Mouse (Mus musculus): ENCODE results near the gene Vamp3. TPM values are rescaled to one million over a fixed set of nuclear protein-coding genes. Genes with fewer than 3 reads are reported as not detected.

The Vamp3 gene
- polyA plus RNA-seq, 1 experiment: 90.2 TPM

GRCm38 (mm10) chr4:151088819-151089218 lies 31.1 kb upstream of the Vamp3 start:
- H3K27ac ChIP-seq (ENCODE audit: insufficient read depth, low read length): no peak overlapping the region
- H3K4me3 ChIP-seq (ENCODE audit: insufficient read depth, low read length): no peak overlapping the region
- H3K4me1 ChIP-seq (ENCODE audit: control insufficient read depth, insufficient read depth, low read length): no peaks in the 10 kb centered on the region

GRCm38 (mm10) chr4:151087358-151087757 lies 29.6 kb upstream of the Vamp3 start:
- Histone ChIP-seq H3K4me1 (ENCODE audit: control insufficient read depth, insufficient read depth, low read length) (no peaks in the 10 kb centered on the region), H3K27ac (ENCODE audit: insufficient read depth, low read length) (no peak overlapping the region), H3K4me3 (ENCODE audit: insufficient read depth, low read length) (no peak overlapping the region)
- TF ChIP-seq CTCF (IDR thresholded peaks at IDR 0.05; ENCODE audit: borderline replicate concordance, insufficient read depth, low read length): no peak
- no peak for TF ChIP-seq POLR2A (IDR thresholded peaks at IDR 0.05; ENCODE audit: low read depth, low read length)

More at GRCm38 (mm10) chr4:151088819-151089218, 31.1 kb upstream of the Vamp3 start:
- TF ChIP-seq POLR2A (IDR thresholded peaks at IDR 0.05; ENCODE audit: low read depth, low read length): no peak

DNA sequence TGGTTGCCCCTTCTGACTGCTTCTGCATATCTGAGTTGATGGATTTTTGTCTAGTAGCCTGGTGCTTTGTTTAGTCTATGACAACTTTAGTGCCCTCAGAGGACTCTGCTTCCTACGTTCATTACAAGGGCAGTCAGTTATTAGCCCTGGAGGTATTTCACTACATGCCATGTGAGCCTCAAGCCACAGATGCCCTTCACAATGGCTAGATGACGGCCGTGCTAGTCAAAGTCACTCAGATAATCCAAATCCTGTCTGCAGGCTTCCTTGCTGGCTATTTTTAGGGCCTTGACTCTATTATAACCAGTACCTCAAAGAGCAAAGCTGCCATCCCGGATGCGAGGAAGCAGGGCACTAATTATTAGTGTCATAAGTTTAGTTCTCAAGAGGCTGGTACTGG lies 25.3 kb upstream of the Vamp3 start:
- Histone ChIP-seq H3K27ac (ENCODE audit: insufficient read depth, low read length) (no peak overlapping the region), H3K4me1 (ENCODE audit: control insufficient read depth, insufficient read depth, low read length) (no peaks in the 10 kb centered on the region), H3K4me3 (ENCODE audit: insufficient read depth, low read length) (no peak overlapping the region)
- no peak for TF ChIP-seq CTCF (IDR thresholded peaks at IDR 0.05; ENCODE audit: borderline replicate concordance, insufficient read depth, low read length)
- TF ChIP-seq POLR2A (IDR thresholded peaks at IDR 0.05; ENCODE audit: low read depth, low read length): no peak

DNA sequence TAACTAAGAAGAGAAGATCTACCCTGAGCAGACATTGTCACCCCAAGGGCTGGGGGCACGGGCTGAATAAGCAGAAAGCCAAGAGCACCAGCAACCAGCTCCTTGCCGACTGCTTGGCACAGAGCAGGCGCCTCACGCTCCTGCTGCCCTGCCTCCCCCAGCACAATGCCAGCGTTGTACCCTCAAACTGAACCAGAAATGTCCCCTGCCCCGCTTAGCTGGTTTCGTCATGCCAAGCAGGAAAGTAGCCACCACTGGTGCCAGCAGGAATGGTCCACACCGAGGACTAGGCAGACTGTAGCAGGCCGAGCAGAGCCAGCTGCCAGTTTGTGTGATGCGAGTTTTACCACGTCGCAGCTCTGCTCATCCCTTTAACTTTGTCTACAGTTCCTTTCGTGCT lies 24.2 kb upstream of the Vamp3 start:
- no peak overlapping the region for H3K27ac ChIP-seq (ENCODE audit: insufficient read depth, low read length)
- no peaks in the 10 kb centered on the region for H3K4me1 ChIP-seq (ENCODE audit: control insufficient read depth, insufficient read depth, low read length)
- TF ChIP-seq CTCF (IDR thresholded peaks at IDR 0.05; ENCODE audit: borderline replicate concordance, insufficient read depth, low read length): no peak
- no peak for TF ChIP-seq POLR2A (IDR thresholded peaks at IDR 0.05; ENCODE audit: low read depth, low read length)
- no peak overlapping the region for H3K4me3 ChIP-seq (ENCODE audit: insufficient read depth, low read length)

GRCm38 (mm10) chr4:151081355-151081754 lies 23.6 kb upstream of the Vamp3 start:
- TF ChIP-seq CTCF (IDR thresholded peaks at IDR 0.05; ENCODE audit: borderline replicate concordance, insufficient read depth, low read length) (no peak), POLR2A (IDR thresholded peaks at IDR 0.05; ENCODE audit: low read depth, low read length) (no peak)
- H3K4me1 ChIP-seq (ENCODE audit: control insufficient read depth, insufficient read depth, low read length): no peaks in the 10 kb centered on the region
- H3K4me3 ChIP-seq (ENCODE audit: insufficient read depth, low read length): no peak overlapping the region
- H3K27ac ChIP-seq (ENCODE audit: insufficient read depth, low read length): no peak overlapping the region

- Histone ChIP-seq H3K4me3 (ENCODE audit: insufficient read depth, low read length) (no peak overlapping the region), H3K4me1 (ENCODE audit: control insufficient read depth, insufficient read depth, low read length) (no peaks in the 10 kb centered on the region), H3K27ac (ENCODE audit: insufficient read depth, low read length) (no peak overlapping the region)
- TF ChIP-seq POLR2A (IDR thresholded peaks at IDR 0.05; ENCODE audit: low read depth, low read length) (no peak), CTCF (IDR thresholded peaks at IDR 0.05; ENCODE audit: borderline replicate concordance, insufficient read depth, low read length) (no peak)
These were observed 17.1 kb upstream of the Vamp3 start for GRCm38 (mm10) chr4:151074817-151075216.

GRCm38 (mm10) chr4:151073108-151073744 lies 15.5 kb upstream of the Vamp3 start:
- no peak overlapping the region for H3K4me3 ChIP-seq (ENCODE audit: insufficient read depth, low read length)
- H3K4me1 ChIP-seq (ENCODE audit: control insufficient read depth, insufficient read depth, low read length): no peaks in the 10 kb centered on the region
- TF ChIP-seq CTCF (IDR thresholded peaks at IDR 0.05; ENCODE audit: borderline replicate concordance, insufficient read depth, low read length) (0 out of 2 replicates have a peak, but pooled peaks have one; percentile 1), POLR2A (IDR thresholded peaks at IDR 0.05; ENCODE audit: low read depth, low read length) (no peak)
- no peak overlapping the region for H3K27ac ChIP-seq (ENCODE audit: insufficient read depth, low read length)

- Histone ChIP-seq H3K27ac (ENCODE audit: insufficient read depth, low read length) (no peak overlapping the region), H3K4me3 (ENCODE audit: insufficient read depth, low read length) (no peak overlapping the region), H3K4me1 (ENCODE audit: control insufficient read depth, insufficient read depth, low read length) (no peaks in the 10 kb centered on the region)
- TF ChIP-seq CTCF (IDR thresholded peaks at IDR 0.05; ENCODE audit: borderline replicate concordance, insufficient read depth, low read length) (no peak), POLR2A (IDR thresholded peaks at IDR 0.05; ENCODE audit: low read depth, low read length) (no peak)
These were observed 13.2 kb upstream of the Vamp3 start for GRCm38 (mm10) chr4:151070962-151071361.

- Histone ChIP-seq H3K27ac (ENCODE audit: insufficient read depth, low read length) (no peak overlapping the region), H3K4me3 (ENCODE audit: insufficient read depth, low read length) (no peak overlapping the region), H3K4me1 (ENCODE audit: control insufficient read depth, insufficient read depth, low read length) (no peaks in the 10 kb centered on the region)
- TF ChIP-seq POLR2A (IDR thresholded peaks at IDR 0.05; ENCODE audit: low read depth, low read length) (no peak), CTCF (IDR thresholded peaks at IDR 0.05; ENCODE audit: borderline replicate concordance, insufficient read depth, low read length) (no peak)
These were observed 11.0 kb upstream of the Vamp3 start for GRCm38 (mm10) chr4:151068751-151069150.

- no peaks in the 10 kb centered on the region for H3K4me1 ChIP-seq (ENCODE audit: control insufficient read depth, insufficient read depth, low read length)
- H3K27ac ChIP-seq (ENCODE audit: insufficient read depth, low read length): no peak overlapping the region
- no peak overlapping the region for H3K4me3 ChIP-seq (ENCODE audit: insufficient read depth, low read length)
- TF ChIP-seq CTCF (IDR thresholded peaks at IDR 0.05; ENCODE audit: borderline replicate concordance, insufficient read depth, low read length) (no peak), POLR2A (IDR thresholded peaks at IDR 0.05; ENCODE audit: low read depth, low read length) (no peak)
These were observed 1.8 kb upstream of the Vamp3 start for GRCm38 (mm10) chr4:151059566-151059965.

Measured in embryonic fibroblast, embryonic 13.5 days (primary cell).